Mouse (Mus musculus) layer of hippocampus, adult 11-12 months (tissue): Measurements from ENCODE around the gene Clip1.
A peak's percentile ranks its signal among the peaks of the same experiment; 100 is the strongest.
"Not testable (repeated sequence)": the region's sequence is repeated elsewhere in the genome, so short reads cannot be mapped to it uniquely, and the experiment has no call there.

Experiments used
- DNase-seq: peaks from one replicate; pipeline ENCODE4 v3.0.0; 2022; ENCODE audit warnings: low spot score

The Clip1 gene

GRCm38 (mm10) chr5:123684221-123685144 lies at the start of gene Clip1:
Clip1 (minus strand) TSS chr5:123684618.
- peak; percentile 73 for DNase-seq

DNA sequence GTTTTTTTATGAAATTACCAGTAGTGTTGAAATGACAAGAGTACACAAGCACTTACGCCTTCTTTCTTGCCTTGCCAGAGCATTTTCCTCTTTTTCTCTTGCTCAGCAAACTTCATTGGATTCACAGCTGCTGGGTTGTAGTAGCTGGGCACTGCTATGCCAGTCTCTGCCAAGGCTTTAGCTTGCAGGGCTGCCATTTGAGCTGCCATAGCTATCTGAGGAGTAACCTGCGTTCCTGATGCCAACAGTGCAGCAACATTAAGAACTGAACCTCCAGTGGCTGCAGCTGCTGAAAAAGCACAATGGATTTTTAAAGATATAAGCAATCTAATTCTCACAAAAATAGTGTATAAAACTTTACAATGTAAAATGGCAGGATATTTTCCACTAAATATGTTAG lies 46.6 kb upstream of the Clip1 start:
- DNase-seq, result no peak

- DNase-seq, result not testable (repeated sequence)
Measured at GRCm38 (mm10) chr5:123723816-123724215, 39.4 kb upstream of the Clip1 start.

GRCm38 (mm10) chr5:123720328-123721311 lies 36.2 kb upstream of the Clip1 start, which contains the start of gene Zcchc8:
Zcchc8 (minus strand) TSS chr5:123721100.
- peak; percentile 98 for DNase-seq

DNA sequence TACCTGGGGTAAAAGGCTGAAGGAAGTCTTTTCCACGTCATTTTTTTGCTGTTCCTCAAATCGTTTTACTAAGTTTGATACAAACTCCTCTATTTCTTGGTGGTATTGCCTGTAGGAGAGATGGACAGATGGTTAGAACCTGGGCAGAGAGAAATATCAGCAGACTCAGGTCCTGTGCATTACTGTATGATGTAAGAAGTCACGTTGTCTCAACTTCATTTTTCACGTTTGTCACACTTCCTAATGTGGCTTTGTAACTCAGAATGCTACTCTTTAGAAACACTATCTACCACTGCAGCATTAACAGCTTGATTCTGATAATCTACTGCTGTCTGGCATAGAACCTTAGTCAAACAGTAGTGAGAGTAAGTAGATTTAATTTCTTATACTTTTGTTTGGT lies 30.2 kb upstream of the Clip1 start:
- no peak for DNase-seq

DNA sequence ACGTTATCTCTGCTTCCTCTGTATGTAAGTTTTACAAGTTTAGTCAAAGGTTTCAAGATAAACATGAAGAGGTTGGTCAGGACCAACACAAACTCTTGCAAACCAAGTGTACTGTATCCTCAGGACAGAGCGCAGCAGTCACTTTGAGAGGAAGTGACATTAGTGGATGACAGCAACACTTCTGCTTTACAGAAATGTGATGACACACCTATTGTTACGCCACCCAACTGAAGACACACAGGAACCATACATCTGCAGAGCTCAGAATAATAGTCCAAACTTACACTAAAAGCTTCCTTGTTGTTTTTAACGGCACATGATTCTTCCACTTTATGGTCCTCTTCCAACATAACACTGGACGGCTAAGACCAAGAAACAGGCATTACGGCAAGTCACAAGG lies 29.4 kb upstream of the Clip1 start:
- no peak for DNase-seq

- no peak for DNase-seq
Measured at GRCm38 (mm10) chr5:123709571-123709970, 25.2 kb upstream of the Clip1 start.

GRCm38 (mm10) chr5:123708598-123708997 lies 24.2 kb upstream of the Clip1 start:
- DNase-seq, result peak; percentile 37

GRCm38 (mm10) chr5:123700625-123701024 lies 16.2 kb upstream of the Clip1 start:
- DNase-seq, result peak; percentile 42

DNA sequence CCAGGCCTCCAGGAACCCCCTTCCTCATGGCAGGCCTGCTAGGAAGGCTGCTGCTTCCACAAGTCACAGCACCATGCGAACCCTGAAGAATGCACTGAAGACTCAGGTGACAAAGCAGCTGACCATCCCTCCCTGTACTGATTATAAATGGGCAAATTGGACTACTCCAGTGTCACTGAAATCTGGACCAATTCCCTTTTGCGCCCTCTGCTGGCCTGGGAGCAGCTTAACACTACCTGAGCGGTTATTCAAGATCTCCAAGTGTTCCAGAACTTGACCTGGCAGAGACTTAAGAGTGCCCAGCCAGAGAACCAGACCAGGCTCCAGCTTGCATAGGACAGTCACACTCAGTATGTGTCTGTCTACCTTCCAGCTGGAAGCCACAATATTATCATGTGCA lies 14.8 kb upstream of the Clip1 start:
- peak; percentile 55 for DNase-seq

GRCm38 (mm10) chr5:123696961-123697360 lies 12.5 kb upstream of the Clip1 start:
- no peak for DNase-seq

DNA sequence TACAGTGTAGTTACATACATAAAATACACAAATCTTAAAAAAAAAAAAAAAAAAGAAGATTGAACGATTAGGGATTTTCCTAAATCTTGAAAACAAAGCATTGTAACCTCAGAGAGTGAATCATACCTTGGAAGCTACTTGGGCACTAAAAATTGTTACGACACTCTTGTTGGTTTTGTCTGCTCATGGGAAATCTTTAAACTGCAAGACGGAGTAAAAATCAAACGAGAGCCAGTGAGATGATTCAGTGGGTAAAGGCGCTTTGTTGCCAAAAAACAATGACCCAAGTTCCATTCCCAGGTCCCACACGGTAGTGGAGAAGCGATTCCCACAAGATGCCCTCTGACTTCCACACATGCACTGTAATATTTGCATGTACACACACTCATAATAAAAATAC lies 11.8 kb upstream of the Clip1 start:
- DNase-seq, result no peak

DNA sequence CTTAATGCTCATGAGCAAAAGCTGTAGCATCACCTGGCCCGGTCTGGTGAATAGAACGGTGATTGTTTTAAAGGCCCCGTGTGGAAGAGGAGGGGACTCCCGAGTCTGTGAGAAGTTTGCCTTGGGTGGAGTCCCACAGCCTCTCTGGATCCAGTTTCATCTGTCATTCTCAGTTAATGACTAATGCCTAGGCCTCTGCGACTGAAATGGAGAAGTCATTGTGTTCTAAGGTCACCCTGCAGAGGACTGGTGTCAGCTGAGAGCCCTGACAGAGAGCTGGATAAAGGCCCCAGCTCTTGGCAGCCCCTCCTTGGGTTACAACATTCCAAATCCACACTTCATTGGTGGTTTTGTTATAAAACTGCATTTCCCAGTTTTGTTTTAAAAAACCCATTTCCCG lies 10.1 kb upstream of the Clip1 start:
- DNase-seq, result no peak

DNA sequence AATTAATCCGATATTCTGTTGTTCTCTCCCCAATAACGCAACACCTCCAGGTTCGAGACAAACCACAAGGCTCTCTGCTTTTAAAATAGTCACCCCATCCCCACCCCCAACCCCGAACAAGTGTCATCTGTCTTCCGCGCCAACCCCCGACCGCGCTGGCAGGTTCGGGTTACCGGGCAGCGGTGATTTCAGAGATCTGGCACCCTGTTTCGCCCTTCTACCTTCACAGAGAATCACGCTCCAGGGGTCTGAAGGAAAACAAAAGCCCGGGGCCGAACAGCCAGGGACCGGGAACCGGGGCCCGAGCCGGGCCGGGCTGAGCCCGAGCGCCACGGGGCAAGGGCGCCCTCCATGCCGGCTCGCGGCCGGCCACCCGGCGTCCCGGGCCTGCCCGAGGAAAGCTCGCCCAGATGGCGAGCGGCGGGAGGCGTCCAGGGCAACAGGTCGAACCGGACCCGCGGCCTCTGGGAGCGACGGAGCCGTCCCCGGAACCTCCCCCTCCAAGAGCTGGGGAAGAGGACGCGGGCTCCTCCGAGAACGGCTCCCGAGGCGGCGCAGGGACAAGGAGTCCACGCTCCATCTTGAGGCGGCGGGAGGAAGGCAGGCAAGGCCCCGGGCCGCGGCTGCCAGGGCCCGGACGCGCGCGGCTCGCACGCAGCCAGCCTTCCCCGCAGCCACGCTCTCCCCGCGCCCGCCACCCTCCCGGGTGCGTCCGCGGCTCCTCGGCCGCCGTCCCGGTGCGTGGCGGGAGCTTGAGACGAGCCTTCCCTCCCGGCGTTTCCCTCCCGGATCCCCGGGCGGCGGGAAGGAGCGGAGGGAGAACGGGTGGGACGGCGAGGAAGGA lies 819 bp downstream of the Clip1 start:
- no peak for DNase-seq

DNA sequence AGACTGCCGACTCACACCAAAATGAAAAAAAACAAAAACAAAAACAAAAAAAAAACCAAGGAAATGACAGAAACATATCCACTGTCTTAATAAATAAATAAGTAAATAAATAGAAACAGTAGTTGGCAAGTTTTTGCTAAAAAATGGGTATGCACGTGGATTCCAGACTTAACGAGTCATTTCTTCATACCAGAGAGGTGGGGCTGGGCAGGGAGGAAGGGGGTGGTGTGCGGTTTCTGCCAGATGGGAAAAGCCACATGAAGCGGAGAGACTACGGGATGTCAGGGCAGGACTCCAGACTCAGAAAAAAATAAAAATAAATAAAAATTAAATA lies 1.4 kb downstream of the Clip1 start:
- DNase-seq, result no peak

DNA sequence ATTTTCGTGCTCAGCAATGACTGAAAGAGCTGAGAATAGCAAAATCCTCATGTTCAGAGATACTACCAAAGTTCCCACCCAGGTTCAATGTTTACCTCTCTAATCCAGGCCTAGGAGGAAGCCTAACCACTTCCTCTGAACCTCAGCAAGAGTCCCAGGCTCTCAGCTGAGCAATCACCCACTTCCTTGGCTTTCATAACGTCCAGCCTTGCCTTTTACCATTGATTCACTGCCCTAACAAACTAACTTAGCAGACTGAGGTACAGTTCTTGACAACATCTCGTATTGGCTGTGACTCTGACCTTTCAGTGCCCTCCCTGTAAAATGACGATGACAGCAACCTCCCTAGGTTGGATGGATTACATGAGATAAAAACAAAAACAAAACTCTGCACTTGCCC lies 2.0 kb downstream of the Clip1 start:
- DNase-seq, result no peak

GRCm38 (mm10) chr5:123679546-123680263 lies 4.7 kb downstream of the Clip1 start:
- DNase-seq, result no peak

DNA sequence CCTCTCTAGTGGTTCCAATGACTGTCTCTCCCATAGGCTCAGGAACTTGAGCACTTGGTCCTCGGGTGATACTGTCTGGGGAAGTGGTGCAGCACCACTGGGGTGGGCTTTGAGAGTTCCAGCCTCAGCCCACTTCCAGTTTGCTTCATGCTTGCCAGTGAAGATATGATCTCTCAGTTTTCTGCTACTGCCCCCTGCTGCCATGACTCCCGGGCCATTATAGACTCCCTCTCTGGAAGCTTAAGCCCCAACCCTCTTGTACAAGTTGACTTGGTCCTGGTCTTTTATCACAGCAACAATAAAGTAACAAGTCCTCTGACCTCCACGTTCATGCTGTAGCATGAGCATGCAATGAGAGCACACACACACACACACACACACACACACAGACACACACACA lies 5.3 kb downstream of the Clip1 start:
- DNase-seq, result no peak

GRCm38 (mm10) chr5:123675717-123676116 lies 8.7 kb downstream of the Clip1 start:
- DNase-seq, result no peak

DNA sequence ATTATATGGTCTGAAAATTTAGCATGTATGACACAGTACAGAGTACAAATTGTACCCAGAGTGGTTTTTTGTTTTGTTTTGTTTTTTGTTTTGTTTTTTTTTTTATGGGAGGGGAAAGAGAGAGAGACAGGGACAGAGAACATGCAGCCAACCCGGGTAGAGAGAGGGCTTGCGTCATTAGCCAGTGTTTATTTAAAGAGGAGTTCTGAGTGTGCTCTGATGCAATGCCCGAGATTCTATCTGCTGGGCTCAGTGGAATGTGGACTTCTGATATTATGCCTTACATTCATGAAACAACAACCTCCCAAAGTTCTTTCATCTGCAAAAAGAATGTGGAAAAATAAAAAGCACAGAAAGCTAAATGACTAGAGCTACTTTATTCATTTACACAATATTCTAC lies 9.2 kb downstream of the Clip1 start:
- no peak for DNase-seq

DNA sequence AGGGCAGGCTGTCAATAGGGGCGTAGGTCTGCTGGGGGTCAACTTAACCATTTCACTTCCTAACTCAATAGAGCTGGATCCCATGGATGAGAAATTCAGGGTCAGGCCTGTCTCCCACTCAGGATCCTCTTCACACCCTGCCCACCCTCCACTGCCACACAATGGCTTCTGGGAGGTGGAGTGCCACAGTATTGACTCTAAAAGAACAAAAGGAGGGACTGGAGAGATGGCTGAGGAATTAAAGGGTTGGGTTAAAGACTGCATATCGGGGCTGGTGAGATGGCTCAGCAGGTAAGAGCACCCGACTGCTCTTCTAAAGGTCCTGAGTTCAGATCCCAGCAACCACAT lies 13.0 kb downstream of the Clip1 start:
- DNase-seq, result no peak
